Mouse (Mus musculus): ENCODE data around the gene Plxnd1. TPM values are rescaled to one million over a fixed set of nuclear protein-coding genes. Genes with fewer than 3 reads are reported as not detected.

The Plxnd1 gene
- polyA plus RNA-seq, 1 experiment from 2014 or later: 18.8 TPM

- no peaks in the 10 kb centered on the region for H3K4me1 ChIP-seq (replicated peaks; ENCODE audit: control insufficient read depth, insufficient read depth, low read length)
- no peak overlapping the region for H3K27ac ChIP-seq (ENCODE audit: low read depth, low read length)
- no peaks in the 10 kb centered on the region; the same call in 1 of the 2 replicates for H3K36me3 ChIP-seq (ENCODE audit: control insufficient read depth, insufficient read depth, low read length)
- WGBS: 93% methylated on average over 1 of the region's 1 CpGs
- H3K9ac ChIP-seq (ENCODE audit: low read depth, low read length): no peak overlapping the region
- no peaks in the 10 kb centered on the region for H3K27me3 ChIP-seq (ENCODE audit: control insufficient read depth, insufficient read depth, low read length)
- no peaks in the 10 kb centered on the region for H3K9me3 ChIP-seq (ENCODE audit: control insufficient read depth, low read length)
- no peak for ATAC-seq (ENCODE audit: low FRiP score)
- DNase-seq (ENCODE audit: low spot score): no peak
- no peak overlapping the region for H3K4me2 ChIP-seq (replicated peaks; ENCODE audit: low read depth, low read length)
- H3K4me3 ChIP-seq (ENCODE audit: low read depth, low read length): no peak overlapping the region
Observed at GRCm38 (mm10) chr6:115906455-115906854, 88.3 kb downstream of the Plxnd1 start.

GRCm38 (mm10) chr6:115905568-115905967 lies 89.2 kb downstream of the Plxnd1 start:
- no peaks in the 10 kb centered on the region; the same call in 1 of the 2 replicates for H3K36me3 ChIP-seq (ENCODE audit: control insufficient read depth, insufficient read depth, low read length)
- H3K27me3 ChIP-seq (ENCODE audit: control insufficient read depth, insufficient read depth, low read length): no peaks in the 10 kb centered on the region
- no peak for DNase-seq (ENCODE audit: low spot score)
- 90% methylated on average over 6 of the region's 6 CpGs for WGBS
- H3K9ac ChIP-seq (ENCODE audit: low read depth, low read length): no peak overlapping the region
- H3K9me3 ChIP-seq (ENCODE audit: control insufficient read depth, low read length): no peaks in the 10 kb centered on the region
- H3K4me1 ChIP-seq (replicated peaks; ENCODE audit: control insufficient read depth, insufficient read depth, low read length): no peaks in the 10 kb centered on the region
- no peak overlapping the region for H3K4me2 ChIP-seq (replicated peaks; ENCODE audit: low read depth, low read length)
- no peak for ATAC-seq (ENCODE audit: low FRiP score)
- H3K4me3 ChIP-seq (ENCODE audit: low read depth, low read length): no peak overlapping the region
- H3K27ac ChIP-seq (ENCODE audit: low read depth, low read length): no peak overlapping the region

Other genes with a start within 250 kb of the Plxnd1 start
- 1.9 and 2.1 TPM in 2 replicates for gene Tmem40, start 232.6 kb downstream of the Plxnd1 start, polyA plus RNA-seq (2014; fragmentation: Nextera tagmentation; extraction: Ambion mirVana)
- 20.2 and 23.3 TPM in 2 replicates for gene Cand2, start 220.5 kb downstream of the Plxnd1 start, polyA plus RNA-seq (2014; fragmentation: Nextera tagmentation; extraction: Ambion mirVana)
- gene Rpl32, start 186.3 kb downstream of the Plxnd1 start, polyA plus RNA-seq (2014; fragmentation: Nextera tagmentation; extraction: Ambion mirVana): 1,766 and 1,778 TPM in 2 replicates
- gene Efcab12, start 156.6 kb downstream of the Plxnd1 start, polyA plus RNA-seq (2014; fragmentation: Nextera tagmentation; extraction: Ambion mirVana): 2.1 TPM in 2 replicates
- gene Mbd4, start 141.6 kb downstream of the Plxnd1 start, polyA plus RNA-seq (2014; fragmentation: Nextera tagmentation; extraction: Ambion mirVana): 22.2 and 24.5 TPM in 2 replicates
- gene Ift122, start 141.5 kb downstream of the Plxnd1 start, polyA plus RNA-seq (2014; fragmentation: Nextera tagmentation; extraction: Ambion mirVana): 22.5 and 26.8 TPM in 2 replicates
- gene Rho, start 63.3 kb downstream of the Plxnd1 start, polyA plus RNA-seq (2014; fragmentation: Nextera tagmentation; extraction: Ambion mirVana): 0.22 and 0.39 TPM in 2 replicates
- gene H1foo, start 50.1 kb downstream of the Plxnd1 start, polyA plus RNA-seq (2014; fragmentation: Nextera tagmentation; extraction: Ambion mirVana): not detected in 2 replicates
- 20.2 and 23.4 TPM in 2 replicates for gene Tmcc1, start 198.5 kb upstream of the Plxnd1 start, polyA plus RNA-seq (2014; fragmentation: Nextera tagmentation; extraction: Ambion mirVana)
- 58.8 and 62.7 TPM in 2 replicates for gene Washc2, start 213.0 kb upstream of the Plxnd1 start, polyA plus RNA-seq (2014; fragmentation: Nextera tagmentation; extraction: Ambion mirVana)

All from hindbrain, embryonic 11.5 days (tissue).